8 mouse cellular contexts compared by ENCODE assay signal in genomic region chr19:41932686-41933085, GRCm38 (mm10). TPM values are rescaled to one million over a fixed set of nuclear protein-coding genes. Genes with fewer than 3 reads are reported as not detected.
DNase-seq lines count a peak whose midpoint lies in the region; ATAC-seq and TF ChIP-seq lines count a peak whose summit lies in the region.

No protein-coding gene starts in this region.

- H3K27ac ChIP-seq in cerebellum, adult 2 months (ENCODE audit: insufficient read depth, low read length): 0 out of 2 replicates have a peak overlapping the region, but pooled peaks have one; percentile 23
- H3K27ac ChIP-seq in forebrain, postnatal 0 days (ENCODE audit: low read depth, low read length): peak overlapping the region; percentile 82

- H3K9ac ChIP-seq in forebrain, postnatal 0 days: peak overlapping the region; percentile 72

- H3K36me3 ChIP-seq in forebrain, postnatal 0 days (ENCODE audit: insufficient read depth): peaks cover 19% of the 10 kb centered on the region
- H3K36me3 ChIP-seq in megakaryocyte, embryonic 14.5 days (replicated peaks; ENCODE audit: low read length): peaks cover 54% of the 10 kb centered on the region

- peak overlapping the region; percentile 78 for H3K4me3 ChIP-seq in cerebellum, adult 2 months (replicated peaks; ENCODE audit: insufficient read depth, low read depth, low read length)
- peak overlapping the region; percentile 77 for H3K4me3 ChIP-seq in forebrain, postnatal 0 days (ENCODE audit: low read depth, low read length)
- H3K4me3 ChIP-seq in megakaryocyte, embryonic 14.5 days (replicated peaks): peak overlapping the region; percentile 96

- no peak for DNase-seq in cerebellum, adult 2 months
- no peak for DNase-seq in cerebellum, postnatal 25 days
- DNase-seq in right cerebral cortex, adult 18-20 months: peak; percentile 10
- DNase-seq in right cerebral cortex, postnatal 14 days: no peak
- DNase-seq in forebrain, postnatal 0 days: peak; percentile 62
- DNase-seq in urinary bladder, adult 18-20 months (ENCODE audit: low spot score in 2 of 2): no peak
- no peak for DNase-seq in gastrocnemius, adult 18-20 months (ENCODE audit: low spot score)

- H3K4me1 ChIP-seq in cerebellum, adult 2 months (ENCODE audit: control insufficient read depth, insufficient read depth, low read length): no peaks in the 10 kb centered on the region; the same call in 1 of the 2 replicates
- H3K4me1 ChIP-seq in forebrain, postnatal 0 days (ENCODE audit: insufficient read depth): peaks cover 10% of the 10 kb centered on the region; the same call in 1 of the 2 replicates
- H3K4me1 ChIP-seq in megakaryocyte, embryonic 14.5 days: peaks cover 49% of the 10 kb centered on the region

- no peak for TF ChIP-seq POLR2A in cerebellum, adult 2 months (IDR thresholded peaks at IDR 0.05; ENCODE audit: borderline replicate concordance, insufficient read depth, low read length)

- H3K27me3 ChIP-seq in cerebellum, adult 2 months (ENCODE audit: control insufficient read depth, insufficient read depth, low read length): no peaks in the 10 kb centered on the region
- no peaks in the 10 kb centered on the region for H3K27me3 ChIP-seq in forebrain, postnatal 0 days (ENCODE audit: insufficient read depth, low read length)
- H3K27me3 ChIP-seq in megakaryocyte, embryonic 14.5 days (replicated peaks): no peaks in the 10 kb centered on the region

- ATAC-seq in forebrain, postnatal 0 days: peak; percentile 21

- no peak for TF ChIP-seq CTCF in cerebellum, adult 2 months (IDR thresholded peaks at IDR 0.05; ENCODE audit: borderline replicate concordance, insufficient read depth, low read depth, low read length)
- TF ChIP-seq CTCF in forebrain, postnatal 0 days (IDR thresholded peaks at IDR 0.05; ENCODE audit: low read depth): no peak

- H3K9me3 ChIP-seq in forebrain, postnatal 0 days (ENCODE audit: low read length): no peaks in the 10 kb centered on the region
- no peaks in the 10 kb centered on the region for H3K9me3 ChIP-seq in megakaryocyte, embryonic 14.5 days

- under 1% methylated on average over 28 of the region's 28 CpGs for WGBS in cerebellum, adult 2 months
- under 1% methylated on average over 28 of the region's 28 CpGs for WGBS in forebrain, postnatal 0 days

- peak overlapping the region; percentile 84 for H3K4me2 ChIP-seq in forebrain, postnatal 0 days (ENCODE audit: low read depth)

RNA-seq across cellular contexts. Expression of gene Exosc1, which starts 0.5 kb away (rescaled TPM):
- 25.6 and 26.3 TPM in 2 replicates for polyA plus RNA-seq in cerebellum, adult 2 months (2012; rRNA removed)
- total RNA-seq in forebrain, postnatal 0 days (2014; rRNA removed): 29.6 and 33.3 TPM in 2 replicates
- polyA plus RNA-seq in forebrain, postnatal 0 days (2015; fragmentation: Nextera tagmentation; extraction: Ambion mirVana): 69.4 and 71.0 TPM in 2 replicates
- polyA plus RNA-seq in megakaryocyte, embryonic 14.5 days (2012; ENCODE audit: insufficient read depth, low replicate concordance): 5.4 and 13.5 TPM in 2 replicates
- 10 to 100 TPM; 19.9 to 20.1 TPM for total RNA-seq in gastrocnemius, adult 18-20 months (2021)

RNA-seq across cellular contexts. Expression of gene Zdhhc16, which starts 0.6 kb away (rescaled TPM):
- polyA plus RNA-seq in cerebellum, adult 2 months (2012; rRNA removed): 60.9 and 70.4 TPM in 2 replicates
- 53.3 and 58.6 TPM in 2 replicates for total RNA-seq in forebrain, postnatal 0 days (2014; rRNA removed)
- 96.8 and 97.4 TPM in 2 replicates for polyA plus RNA-seq in forebrain, postnatal 0 days (2015; fragmentation: Nextera tagmentation; extraction: Ambion mirVana)
- 18.8 and 25.3 TPM in 2 replicates for polyA plus RNA-seq in megakaryocyte, embryonic 14.5 days (2012; ENCODE audit: insufficient read depth, low replicate concordance)
- total RNA-seq in gastrocnemius, adult 18-20 months (2021): 10 to 100 TPM; 17.4 to 20.2 TPM

RNA-seq across cellular contexts. Expression of gene Pgam1, which starts 21.0 kb away (rescaled TPM):
- polyA plus RNA-seq in cerebellum, adult 2 months (2012; rRNA removed): 858 and 879 TPM in 2 replicates
- total RNA-seq in forebrain, postnatal 0 days (2014; rRNA removed): 400 and 416 TPM in 2 replicates
- polyA plus RNA-seq in forebrain, postnatal 0 days (2015; fragmentation: Nextera tagmentation; extraction: Ambion mirVana): 501 and 537 TPM in 2 replicates
- polyA plus RNA-seq in megakaryocyte, embryonic 14.5 days (2012; ENCODE audit: insufficient read depth, low replicate concordance): 654 and 1,266 TPM in 2 replicates
- 10 to 100 TPM; 15.0 to 26.3 TPM for total RNA-seq in gastrocnemius, adult 18-20 months (2021)

RNA-seq across cellular contexts. Expression of gene Rrp12, which starts 36.7 kb away (rescaled TPM):
- polyA plus RNA-seq in cerebellum, adult 2 months (2012; rRNA removed): 15.1 and 16.4 TPM in 2 replicates
- total RNA-seq in forebrain, postnatal 0 days (2014; rRNA removed): 17.0 and 19.5 TPM in 2 replicates
- polyA plus RNA-seq in forebrain, postnatal 0 days (2015; fragmentation: Nextera tagmentation; extraction: Ambion mirVana): 12.3 and 14.4 TPM in 2 replicates
- polyA plus RNA-seq in megakaryocyte, embryonic 14.5 days (2012; ENCODE audit: insufficient read depth, low replicate concordance): 8.9 and 14.4 TPM in 2 replicates
- 10 to 100 TPM; 31.0 to 31.2 TPM for total RNA-seq in gastrocnemius, adult 18-20 months (2021)

RNA-seq across cellular contexts. Expression of gene Mms19, which starts 48.3 kb away (rescaled TPM):
- polyA plus RNA-seq in cerebellum, adult 2 months (2012; rRNA removed): 54.9 and 65.5 TPM in 2 replicates
- total RNA-seq in forebrain, postnatal 0 days (2014; rRNA removed): 42.2 and 66.5 TPM in 2 replicates
- polyA plus RNA-seq in forebrain, postnatal 0 days (2015; fragmentation: Nextera tagmentation; extraction: Ambion mirVana): 17.4 and 25.8 TPM in 2 replicates
- polyA plus RNA-seq in megakaryocyte, embryonic 14.5 days (2012; ENCODE audit: insufficient read depth, low replicate concordance): 6.0 and 14.4 TPM in 2 replicates
- total RNA-seq in gastrocnemius, adult 18-20 months (2021): 1 to 10 TPM; 8.7 to 9.7 TPM

Comparison
In these comparisons a context has a peak if more than half of its experiments do, and no peak if none do; other contexts are left out.
1. DNase-seq: peak in right cerebral cortex, adult 18-20 months (single experiment) and forebrain, postnatal 0 days (single experiment); none in cerebellum, adult 2 months (0 of 2), cerebellum, postnatal 25 days (0 of 2), right cerebral cortex, postnatal 14 days (single experiment), urinary bladder, adult 18-20 months (0 of 2) and gastrocnemius, adult 18-20 months (single experiment).
2. Peak in every context shown above with its lines, with median percentiles within 50 percentile points of each other: H3K4me3 ChIP-seq.